Comparison of ENCODE assay signal across 8 mouse cellular contexts in genomic region chr5:124084588-124085173, GRCm38 (mm10). TPM values are rescaled to one million over a fixed set of nuclear protein-coding genes. Genes with fewer than 3 reads are reported as not detected.
DNase-seq lines count a peak whose midpoint lies in the region; ATAC-seq lines count a peak whose summit lies in the region.

No protein-coding gene starts in this region.

- ATAC-seq in hindbrain, embryonic 16.5 days: peak; percentile 72

- H3K36me3 ChIP-seq in hindbrain, embryonic 16.5 days (ENCODE audit: control insufficient read depth, insufficient read depth, low read length): peaks cover 9% of the 10 kb centered on the region; the same call in 1 of the 2 replicates

- H3K27me3 ChIP-seq in hindbrain, embryonic 16.5 days (replicated peaks; ENCODE audit: control insufficient read depth, insufficient read depth, low read length): no peaks in the 10 kb centered on the region

- no peaks in the 10 kb centered on the region; the same call in none of the 2 replicates for H3K4me1 ChIP-seq in hindbrain, embryonic 16.5 days (ENCODE audit: control insufficient read depth, insufficient read depth, low read depth, low read length)

- WGBS in hindbrain, embryonic 16.5 days: 41% methylated on average over 11 of the region's 11 CpGs

- no peak overlapping the region for H3K9ac ChIP-seq in hindbrain, embryonic 16.5 days (ENCODE audit: low read depth, low read length)

- H3K9me3 ChIP-seq in hindbrain, embryonic 16.5 days (ENCODE audit: control insufficient read depth, low read length): no peaks in the 10 kb centered on the region

- DNase-seq in NIH3T3 (ENCODE audit: low read depth): peak; percentile 92
- peak; percentile 84 for DNase-seq in cerebellum, adult 9-10 months
- peak; percentile 60 to 92 for DNase-seq in frontal cortex, adult 2 months (ENCODE audit: extremely low spot score in 1 of 2, low spot score in 1 of 2)
- DNase-seq in layer of hippocampus, postnatal 25 days (ENCODE audit: extremely low spot score in 1 of 2, low spot score in 1 of 2): peak; percentile 77 to 95
- peak; percentile 88 for DNase-seq in lung, postnatal 10 days
- peak; percentile 80 for DNase-seq in retina, postnatal 7 days (ENCODE audit: low read depth, low spot score)
- peak; percentile 95 for DNase-seq in thymus, postnatal 4 days

- no peak overlapping the region for H3K4me3 ChIP-seq in hindbrain, embryonic 16.5 days (ENCODE audit: low read length)

- no peak overlapping the region for H3K27ac ChIP-seq in hindbrain, embryonic 16.5 days (ENCODE audit: low read depth, low read length)

- no peak overlapping the region for H3K4me2 ChIP-seq in hindbrain, embryonic 16.5 days (ENCODE audit: low read length)

RNA-seq across cellular contexts. Expression of gene Abcb9, which starts 10.9 kb away (rescaled TPM):
- polyA plus RNA-seq in frontal cortex, adult 2 months (2012; rRNA removed): 30.2 and 33.3 TPM in 2 replicates
- 27.2 and 28.1 TPM in 2 replicates for polyA plus RNA-seq in hindbrain, embryonic 16.5 days (2015; fragmentation: Nextera tagmentation; extraction: Ambion mirVana)
- total RNA-seq in layer of hippocampus, postnatal 25 days (2021): 10 to 100 TPM; 29.3 to 33.8 TPM

RNA-seq across cellular contexts. Expression of gene Ogfod2, which starts 27.4 kb away (rescaled TPM):
- polyA plus RNA-seq in frontal cortex, adult 2 months (2012; rRNA removed): 43.2 and 45.3 TPM in 2 replicates
- polyA plus RNA-seq in hindbrain, embryonic 16.5 days (2015; fragmentation: Nextera tagmentation; extraction: Ambion mirVana): 41.9 and 44.2 TPM in 2 replicates
- total RNA-seq in layer of hippocampus, postnatal 25 days (2021): 10 to 100 TPM; 33.9 to 35.0 TPM

RNA-seq across cellular contexts. Expression of gene Arl6ip4, which starts 31.2 kb away (rescaled TPM):
- 82.8 and 83.4 TPM in 2 replicates for polyA plus RNA-seq in frontal cortex, adult 2 months (2012; rRNA removed)
- 75.3 and 81.1 TPM in 2 replicates for polyA plus RNA-seq in hindbrain, embryonic 16.5 days (2015; fragmentation: Nextera tagmentation; extraction: Ambion mirVana)
- total RNA-seq in layer of hippocampus, postnatal 25 days (2021): 10 to 100 TPM; 44.9 to 45.8 TPM

RNA-seq across cellular contexts. Expression of gene Vps37b, which starts 52.6 kb away (rescaled TPM):
- 46.3 and 53.0 TPM in 2 replicates for polyA plus RNA-seq in frontal cortex, adult 2 months (2012; rRNA removed)
- polyA plus RNA-seq in hindbrain, embryonic 16.5 days (2015; fragmentation: Nextera tagmentation; extraction: Ambion mirVana): 70.9 and 81.1 TPM in 2 replicates
- 10 to 100 TPM; 41.2 to 47.2 TPM for total RNA-seq in layer of hippocampus, postnatal 25 days (2021)
